In genomic region chr10:93375007-93375711, GRCm38 (mm10) we compare ENCODE assay signal across 8 mouse cellular contexts.
DNase-seq lines count a peak whose midpoint lies in the region; ATAC-seq and TF ChIP-seq lines count a peak whose summit lies in the region.

No protein-coding gene starts in this region.

- WGBS in neural tube, embryonic 15.5 days: 68% methylated on average over 13 of the region's 13 CpGs
- WGBS in forebrain, embryonic 16.5 days: 48% methylated on average over 13 of the region's 13 CpGs
- WGBS in hindbrain, postnatal 0 days: 61% methylated on average over 13 of the region's 13 CpGs
- 36% methylated on average over 13 of the region's 13 CpGs for WGBS in liver, embryonic 11.5 days
- 69% methylated on average over 13 of the region's 13 CpGs for WGBS in midbrain, embryonic 15.5 days

- peak; percentile 26 for DNase-seq in neural tube, embryonic 10.5 days (ENCODE audit: extremely low spot score, low spot score)
- no peak for DNase-seq in hindbrain, postnatal 0 days (ENCODE audit: low spot score)
- no peak for DNase-seq in liver, embryonic 11.5 days (ENCODE audit: low spot score)
- DNase-seq in spleen, postnatal 36 days (ENCODE audit: low spot score in 2 of 2): peak; percentile 47 to 53
- DNase-seq in ovary, postnatal 10 days (ENCODE audit: low spot score): no peak

- TF ChIP-seq CTCF in hindbrain, postnatal 0 days (IDR thresholded peaks at IDR 0.05; ENCODE audit: low read depth): no peak

- no peaks in the 10 kb centered on the region for H3K9me3 ChIP-seq in neural tube, embryonic 15.5 days (replicated peaks)
- H3K9me3 ChIP-seq in forebrain, embryonic 16.5 days (ENCODE audit: control insufficient read depth, low read length): no peaks in the 10 kb centered on the region
- no peaks in the 10 kb centered on the region for H3K9me3 ChIP-seq in hindbrain, postnatal 0 days (ENCODE audit: low read length)
- no peaks in the 10 kb centered on the region for H3K9me3 ChIP-seq in liver, embryonic 11.5 days (ENCODE audit: control insufficient read depth, low read length)
- no peaks in the 10 kb centered on the region for H3K9me3 ChIP-seq in midbrain, embryonic 15.5 days

- no peak overlapping the region for H3K4me3 ChIP-seq in neural tube, embryonic 15.5 days (replicated peaks)
- no peak overlapping the region for H3K4me3 ChIP-seq in forebrain, embryonic 16.5 days (replicated peaks; ENCODE audit: low read length)
- H3K4me3 ChIP-seq in hindbrain, postnatal 0 days (ENCODE audit: low read length): no peak overlapping the region
- no peak overlapping the region for H3K4me3 ChIP-seq in liver, embryonic 11.5 days (ENCODE audit: low read depth, low read length)
- H3K4me3 ChIP-seq in midbrain, embryonic 15.5 days: no peak overlapping the region

- no peak overlapping the region for H3K4me2 ChIP-seq in neural tube, embryonic 15.5 days
- H3K4me2 ChIP-seq in forebrain, embryonic 16.5 days (ENCODE audit: low read length): no peak overlapping the region
- no peak overlapping the region for H3K4me2 ChIP-seq in hindbrain, postnatal 0 days (ENCODE audit: low read depth, low read length)
- H3K4me2 ChIP-seq in liver, embryonic 11.5 days: no peak overlapping the region
- no peak overlapping the region for H3K4me2 ChIP-seq in midbrain, embryonic 15.5 days

- no peak overlapping the region for H3K9ac ChIP-seq in neural tube, embryonic 15.5 days (replicated peaks)
- H3K9ac ChIP-seq in forebrain, embryonic 16.5 days (replicated peaks; ENCODE audit: low read depth, low read length): no peak overlapping the region
- H3K9ac ChIP-seq in hindbrain, postnatal 0 days (replicated peaks; ENCODE audit: low read length): no peak overlapping the region
- no peak overlapping the region; the same call in 1 of the 2 replicates for H3K9ac ChIP-seq in liver, embryonic 11.5 days (ENCODE audit: low read depth, low read length)
- no peak overlapping the region for H3K9ac ChIP-seq in midbrain, embryonic 15.5 days

- no peaks in the 10 kb centered on the region for H3K4me1 ChIP-seq in neural tube, embryonic 15.5 days
- peaks cover 15% of the 10 kb centered on the region for H3K4me1 ChIP-seq in forebrain, embryonic 16.5 days (replicated peaks; ENCODE audit: control insufficient read depth, insufficient read depth, low read length)
- H3K4me1 ChIP-seq in hindbrain, postnatal 0 days (ENCODE audit: insufficient read depth, low read length): 0 out of 2 replicates have a peak, but pooled peaks cover 4% of the 10 kb centered on the region
- H3K4me1 ChIP-seq in liver, embryonic 11.5 days (replicated peaks; ENCODE audit: control insufficient read depth, insufficient read depth, low read length): peaks cover 4% of the 10 kb centered on the region; the same call in 1 of the 2 replicates
- peaks cover 3% of the 10 kb centered on the region; the same call in 1 of the 2 replicates for H3K4me1 ChIP-seq in midbrain, embryonic 15.5 days

- H3K27ac ChIP-seq in neural tube, embryonic 15.5 days (replicated peaks): no peak overlapping the region
- peak overlapping the region; percentile 56 for H3K27ac ChIP-seq in forebrain, embryonic 16.5 days (ENCODE audit: low read length)
- peak overlapping the region; percentile 15; the same call in 1 of the 2 replicates for H3K27ac ChIP-seq in hindbrain, postnatal 0 days
- no peak overlapping the region for H3K27ac ChIP-seq in liver, embryonic 11.5 days (ENCODE audit: low read depth, low read length)
- H3K27ac ChIP-seq in midbrain, embryonic 15.5 days: no peak overlapping the region

- no peaks in the 10 kb centered on the region for H3K27me3 ChIP-seq in neural tube, embryonic 15.5 days (replicated peaks)
- no peaks in the 10 kb centered on the region for H3K27me3 ChIP-seq in forebrain, embryonic 16.5 days (replicated peaks; ENCODE audit: control insufficient read depth, insufficient read depth, low read length)
- H3K27me3 ChIP-seq in hindbrain, postnatal 0 days (ENCODE audit: insufficient read depth, low read length): no peaks in the 10 kb centered on the region
- no peaks in the 10 kb centered on the region for H3K27me3 ChIP-seq in liver, embryonic 11.5 days (replicated peaks; ENCODE audit: control insufficient read depth, insufficient read depth, low read length)
- H3K27me3 ChIP-seq in midbrain, embryonic 15.5 days (replicated peaks): no peaks in the 10 kb centered on the region

- no peak for ATAC-seq in neural tube, embryonic 15.5 days (ENCODE audit: low FRiP score)
- peak; percentile 68 for ATAC-seq in forebrain, embryonic 16.5 days
- ATAC-seq in hindbrain, postnatal 0 days: 0 out of 2 replicates have a peak, but pooled peaks have one; percentile 24
- ATAC-seq in liver, embryonic 11.5 days (replicated peaks; ENCODE audit: low FRiP score): 0 out of 2 replicates have a peak, but pooled peaks have one; percentile 23
- ATAC-seq in midbrain, embryonic 15.5 days (replicated peaks): no peak

- H3K36me3 ChIP-seq in neural tube, embryonic 15.5 days: no peaks in the 10 kb centered on the region
- no peaks in the 10 kb centered on the region for H3K36me3 ChIP-seq in forebrain, embryonic 16.5 days (ENCODE audit: control insufficient read depth, insufficient read depth)
- no peaks in the 10 kb centered on the region for H3K36me3 ChIP-seq in hindbrain, postnatal 0 days (ENCODE audit: insufficient read depth, low read length)
- no peaks in the 10 kb centered on the region for H3K36me3 ChIP-seq in liver, embryonic 11.5 days (ENCODE audit: control insufficient read depth, insufficient read depth, low read length)
- no peaks in the 10 kb centered on the region for H3K36me3 ChIP-seq in midbrain, embryonic 15.5 days (replicated peaks)

Comparison
In these comparisons a context has a peak if more than half of its experiments do, and no peak if none do; other contexts are left out.
1. DNase-seq: peak in neural tube, embryonic 10.5 days (single experiment) and spleen, postnatal 36 days (2 of 2); none in hindbrain, postnatal 0 days (single experiment), liver, embryonic 11.5 days (single experiment) and ovary, postnatal 10 days (single experiment).
2. ATAC-seq: peak in forebrain, embryonic 16.5 days (single experiment), hindbrain, postnatal 0 days (single experiment) and liver, embryonic 11.5 days (single experiment); none in neural tube, embryonic 15.5 days (single experiment) and midbrain, embryonic 15.5 days (single experiment).
3. H3K27ac ChIP-seq: peak in forebrain, embryonic 16.5 days (single experiment) and hindbrain, postnatal 0 days (single experiment); none in neural tube, embryonic 15.5 days (single experiment), liver, embryonic 11.5 days (single experiment) and midbrain, embryonic 15.5 days (single experiment).